Mouse (Mus musculus) erythroblast, embryonic 14.5 days (primary cell): ENCODE measurements around the gene Tex28.

Experiments used
- GATA1 ChIP-seq: IDR thresholded peaks from 2 replicates; pipeline ENCODE4 v1.6.1; 2012; ENCODE audit warnings: low read length, inconsistent platforms, mixed read lengths
- TAL1 ChIP-seq: IDR thresholded peaks from 3 replicates; pipeline ENCODE4 v1.6.1; 2012; ENCODE audit warnings: low read length, inconsistent platforms, mixed read lengths

DNA sequence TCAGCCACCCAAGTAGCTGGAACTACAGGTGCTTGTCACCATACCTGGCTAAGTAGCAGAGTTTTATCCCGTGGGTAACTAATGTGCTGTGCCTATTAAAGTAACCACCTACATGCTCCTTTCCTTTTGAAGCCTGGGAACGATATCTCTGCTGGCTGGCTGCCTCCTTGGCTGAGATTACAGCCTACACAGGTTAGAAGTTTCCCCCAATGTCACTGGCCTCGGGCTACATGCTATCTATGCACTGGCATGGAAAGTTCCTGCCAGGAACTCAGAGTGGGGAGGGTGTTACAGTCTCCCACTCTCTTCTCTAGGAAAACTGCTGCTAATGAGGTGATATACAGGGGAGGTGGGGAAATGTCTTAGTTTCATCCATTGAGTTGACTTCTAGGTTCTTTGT lies 58.9 kb downstream of the Tex28 start:
- TF ChIP-seq GATA1 = no peak
- no peak for TF ChIP-seq TAL1
